In the genomic region with DNA sequence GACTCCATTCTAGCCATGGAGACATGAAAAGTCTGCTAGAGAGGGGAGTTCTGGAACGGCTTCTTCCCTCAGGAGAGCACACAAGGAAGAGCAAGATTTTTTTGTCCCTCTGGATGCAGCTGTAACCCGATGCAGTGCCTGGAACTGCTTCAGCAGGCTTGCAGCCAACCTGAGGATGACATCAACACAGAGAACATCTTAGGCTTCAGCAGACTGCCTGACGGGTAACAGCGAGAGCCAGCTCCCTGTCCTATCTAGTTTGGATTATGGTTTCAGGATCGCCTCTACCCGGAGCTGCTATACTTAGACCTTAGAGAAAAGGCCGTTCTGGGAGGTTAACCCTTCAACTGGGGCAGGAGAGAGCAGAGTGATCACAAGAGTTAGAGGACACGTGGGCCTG, we compare ENCODE assay signal across 10 mouse cellular contexts. TPM values are rescaled to one million over a fixed set of nuclear protein-coding genes. Genes with fewer than 3 reads are reported as not detected.
DNase-seq lines count a peak whose midpoint lies in the region; ATAC-seq and TF ChIP-seq lines count a peak whose summit lies in the region.
"Had no signal": no experiment of that assay in that cellular context is flagged by ENCODE, and none has a peak within 500 bp of the region (broad histone marks: within the 10 kb centered on the region; RNA-seq: fewer than 3 reads in every experiment).

No protein-coding gene starts in this region.

- ATAC-seq in frontal cortex, adult (ENCODE audit: low TSS enrichment), result 0 out of 2 replicates have a peak, but pooled peaks have one; percentile 70
- ATAC-seq in limb, embryonic 14.5 days (ENCODE audit: low FRiP score, low read depth), result no peak
- no peak for ATAC-seq in kidney, embryonic 16.5 days (ENCODE audit: low FRiP score, low TSS enrichment)
- no peak for ATAC-seq in erythroblast, adult 5-6 weeks (replicated peaks; ENCODE audit: low FRiP score, poor library complexity, severe bottlenecking)

- H3K4me1 ChIP-seq in limb, embryonic 14.5 days (ENCODE audit: control insufficient read depth, insufficient read depth, low read length), result no peaks in the 10 kb centered on the region
- no peaks in the 10 kb centered on the region for H3K4me1 ChIP-seq in kidney, embryonic 16.5 days (ENCODE audit: insufficient read depth, low read length)
- H3K4me1 ChIP-seq: liver, embryonic 13.5 days had no signal

- no peaks in the 10 kb centered on the region for H3K79me3 ChIP-seq in C2C12 (ENCODE audit: low read depth)

- no peak for TF ChIP-seq CTCF in C2C12 (IDR thresholded peaks at IDR 0.05; ENCODE audit: control insufficient read depth, insufficient read depth, insufficient read length)

- no peak overlapping the region for H3ac ChIP-seq in C2C12 (ENCODE audit: control insufficient read depth, insufficient read length, low read depth)

- H3K36me3 ChIP-seq in C2C12 (ENCODE audit: control insufficient read depth, insufficient read depth), result no peaks in the 10 kb centered on the region
- no peaks in the 10 kb centered on the region for H3K36me3 ChIP-seq in limb, embryonic 14.5 days (ENCODE audit: control insufficient read depth, insufficient read depth, low read length)
- H3K36me3 ChIP-seq in kidney, embryonic 16.5 days (ENCODE audit: insufficient read depth, low read length), result no peaks in the 10 kb centered on the region
- H3K36me3 ChIP-seq: liver, embryonic 13.5 days had no signal

- H3K79me2 ChIP-seq in C2C12 (ENCODE audit: control insufficient read depth, insufficient read depth), result no peaks in the 10 kb centered on the region

- no peaks in the 10 kb centered on the region for H3K27me3 ChIP-seq in C2C12 (ENCODE audit: control insufficient read depth, insufficient read depth, insufficient read length)
- no peaks in the 10 kb centered on the region for H3K27me3 ChIP-seq in limb, embryonic 14.5 days (ENCODE audit: control insufficient read depth, insufficient read depth, low read length)
- no peaks in the 10 kb centered on the region for H3K27me3 ChIP-seq in kidney, embryonic 16.5 days (ENCODE audit: insufficient read depth, low read length)
- H3K27me3 ChIP-seq: liver, embryonic 13.5 days had no signal

- DNase-seq in frontal cortex, adult 2 months (ENCODE audit: extremely low spot score in 1 of 2, low spot score in 1 of 2), result no peak
- DNase-seq in gastrocnemius, adult 8-10 months (ENCODE audit: low spot score in 2 of 2), result peak; percentile 96 to 97
- DNase-seq in limb, embryonic 14.5 days (ENCODE audit: low spot score), result peak; percentile 67
- no peak for DNase-seq in left cerebral cortex, adult 11 months (ENCODE audit: low spot score)
- DNase-seq: liver, embryonic 13.5 days had no signal

- H3K4me2 ChIP-seq in limb, embryonic 14.5 days (replicated peaks; ENCODE audit: low read depth, low read length, severe bottlenecking), result no peak overlapping the region
- H3K4me2 ChIP-seq in kidney, embryonic 16.5 days (replicated peaks; ENCODE audit: low read depth, low read length), result no peak overlapping the region
- H3K4me2 ChIP-seq: liver, embryonic 13.5 days had no signal

- TF ChIP-seq POLR2A in limb, embryonic 14.5 days (IDR thresholded peaks at IDR 0.05; ENCODE audit: borderline replicate concordance, extremely low read depth, insufficient read depth, insufficient read length), result no peak

- WGBS in limb, embryonic 14.5 days, result 56% methylated on average over 8 of the region's 8 CpGs
- WGBS in kidney, embryonic 16.5 days, result 51% methylated on average over 8 of the region's 8 CpGs

- no peak overlapping the region for H3K27ac ChIP-seq in limb, embryonic 14.5 days (replicated peaks; ENCODE audit: low read depth, low read length)
- no peak overlapping the region for H3K27ac ChIP-seq in kidney, embryonic 16.5 days (ENCODE audit: low read length)
- H3K27ac ChIP-seq: liver, embryonic 13.5 days had no signal

- H3K9ac ChIP-seq in limb, embryonic 14.5 days (ENCODE audit: low read depth, low read length, severe bottlenecking), result no peak overlapping the region
- no peak overlapping the region for H3K9ac ChIP-seq in kidney, embryonic 16.5 days (replicated peaks; ENCODE audit: low read length)
- H3K9ac ChIP-seq: liver, embryonic 13.5 days had no signal

- no peaks in the 10 kb centered on the region for H3K9me3 ChIP-seq in limb, embryonic 14.5 days (ENCODE audit: control insufficient read depth, low read length)
- no peaks in the 10 kb centered on the region for H3K9me3 ChIP-seq in kidney, embryonic 16.5 days (ENCODE audit: low read length)
- H3K9me3 ChIP-seq: liver, embryonic 13.5 days had no signal

- peak overlapping the region; percentile 14 for H3K4me3 ChIP-seq in C2C12 (ENCODE audit: insufficient read depth, poor library complexity, severe bottlenecking)
- H3K4me3 ChIP-seq in limb, embryonic 14.5 days (replicated peaks; ENCODE audit: low read length), result no peak overlapping the region
- H3K4me3 ChIP-seq in kidney, embryonic 16.5 days (ENCODE audit: low read length), result no peak overlapping the region
- H3K4me3 ChIP-seq: liver, embryonic 13.5 days had no signal

TF ChIP-seq in C2C12, 6 proteins besides CTCF, POLR2A, EP300 and RAD21:
- TF ChIP-seq USF1 (IDR thresholded peaks at IDR 0.05; ENCODE audit: low read depth) (no peak), MAX (IDR thresholded peaks at IDR 0.05) (no peak), CEBPB (IDR thresholded peaks at IDR 0.05; ENCODE audit: low read depth) (no peak), MYOD1 (IDR thresholded peaks at IDR 0.05; ENCODE audit: control insufficient read depth, insufficient read length, low read depth) (no peak), FOSL1 (IDR thresholded peaks at IDR 0.05; ENCODE audit: insufficient read depth, low read length, poor library complexity, severe bottlenecking) (no peak), MYOG (IDR thresholded peaks at IDR 0.05; ENCODE audit: control insufficient read depth, extremely low read depth, insufficient read length) (no peak)

RNA-seq across cellular contexts. Expression of gene Six1, which starts 28.2 kb away (rescaled TPM):
- polyA plus RNA-seq in frontal cortex, adult 2 months (2012; rRNA removed), result 0.16 and 0.34 TPM in 2 replicates
- 72.4 TPM for polyA plus RNA-seq in C2C12 (2012; fragmentation: generic; extraction: Trizol)
- 10 to 100 TPM; 59.5 to 67.4 (median 60.9) TPM for total RNA-seq in gastrocnemius, adult 8-10 months (2022)
- 37.6 and 43.1 TPM in 2 replicates for polyA plus RNA-seq in limb, embryonic 14.5 days (2012; rRNA removed)
- polyA plus RNA-seq in limb, embryonic 14.5 days (2014; fragmentation: Nextera tagmentation; extraction: Ambion mirVana), result 44.5 and 44.6 TPM in 2 replicates
- 0.47 and 0.66 TPM in 2 replicates for polyA plus RNA-seq in kidney, embryonic 16.5 days (2015; fragmentation: Nextera tagmentation; extraction: Ambion mirVana)
- total RNA-seq in erythroblast, adult 5-6 weeks (2015; ENCODE audit: low replicate concordance), result not detected in 2 replicates
- total RNA-seq in erythroblast, adult 5-6 weeks (2017; ENCODE audit: low replicate concordance), result not detected in 2 replicates
- polyA plus RNA-seq: small intestine, adult 2 months had no signal

Comparison
In these comparisons a context has a peak if more than half of its experiments do, and no peak if none do; other contexts are left out.
1. DNase-seq: peak in gastrocnemius, adult 8-10 months (2 of 2) and limb, embryonic 14.5 days (single experiment); none in frontal cortex, adult 2 months (0 of 2) and left cerebral cortex, adult 11 months (single experiment).
2. RNA of gene Six1, which starts 28.2 kb away (polyA plus RNA-seq): 72.4 TPM in C2C12 (single experiment) and 37.6 to 44.6 TPM in limb, embryonic 14.5 days; 0.47 to 0.66 TPM in kidney, embryonic 16.5 days and 0.16 to 0.34 TPM in frontal cortex, adult 2 months; every median in the first group is over 10 times any median in the second.